Comparison of ENCODE assay signal across 29 mouse cellular contexts in genomic region chr4:128788108-128788507, GRCm38 (mm10). TPM values are rescaled to one million over a fixed set of nuclear protein-coding genes. Genes with fewer than 3 reads are reported as not detected.
"Had no signal": no experiment of that assay in that cellular context is flagged by ENCODE, and none has a peak within 500 bp of the region (broad histone marks: within the 10 kb centered on the region; RNA-seq: fewer than 3 reads in every experiment).

No protein-coding gene starts in this region.

- H3K27ac ChIP-seq: heart, adult 2 months; heart, embryonic 13.5 days; heart, embryonic 15.5 days; hindbrain, embryonic 13.5 days; hindbrain, embryonic 15.5 days; hindbrain, postnatal 0 days; kidney, embryonic 15.5 days; kidney, postnatal 0 days; limb, embryonic 10.5 days; limb, embryonic 12.5 days; liver, embryonic 13.5 days; liver, embryonic 15.5 days had no signal

- H3K4me3 ChIP-seq: heart, adult 2 months; heart, embryonic 13.5 days; heart, embryonic 15.5 days; hindbrain, embryonic 13.5 days; hindbrain, embryonic 15.5 days; kidney, embryonic 15.5 days; limb, embryonic 10.5 days; limb, embryonic 12.5 days; liver, embryonic 13.5 days; liver, embryonic 15.5 days had no signal

- H3K27me3 ChIP-seq: heart, embryonic 13.5 days; heart, embryonic 15.5 days; hindbrain, embryonic 13.5 days; hindbrain, embryonic 15.5 days; kidney, embryonic 15.5 days; limb, embryonic 12.5 days; liver, embryonic 13.5 days; liver, embryonic 15.5 days had no signal

- H3K9ac ChIP-seq: heart, embryonic 13.5 days; heart, embryonic 15.5 days; hindbrain, embryonic 13.5 days; hindbrain, embryonic 15.5 days; kidney, embryonic 15.5 days; limb, embryonic 12.5 days; liver, embryonic 13.5 days; liver, embryonic 15.5 days had no signal

- H3K4me2 ChIP-seq: heart, embryonic 11.5 days; heart, embryonic 13.5 days; heart, embryonic 15.5 days; hindbrain, embryonic 13.5 days; hindbrain, embryonic 15.5 days; kidney, embryonic 15.5 days; limb, embryonic 12.5 days; liver, embryonic 11.5 days; liver, embryonic 13.5 days; liver, embryonic 15.5 days had no signal

- ATAC-seq: hindbrain, postnatal 0 days; intestine, embryonic 16.5 days had no signal

- DNase-seq: gastrocnemius, postnatal 10 days; gastrocnemius, postnatal 25 days; heart, adult 2 months; heart, postnatal 14 days; heart, postnatal 36 days; kidney, adult 11 months; kidney, adult 2 months; kidney, adult 9 months; kidney, postnatal 14 days; kidney, postnatal 36 days; layer of hippocampus, adult 9-11 months; layer of hippocampus, postnatal 36 days; liver; liver, embryonic 13.5 days had no signal

- H3K4me1 ChIP-seq: heart, embryonic 15.5 days had no signal

- H3K9me3 ChIP-seq: heart, embryonic 13.5 days; heart, embryonic 15.5 days; hindbrain, embryonic 13.5 days; hindbrain, embryonic 15.5 days; kidney, embryonic 15.5 days; limb, embryonic 10.5 days; limb, embryonic 12.5 days; liver, embryonic 13.5 days; liver, embryonic 15.5 days had no signal

RNA-seq across cellular contexts. Expression of gene A3galt2, which starts 32.9 kb away (rescaled TPM):
- total RNA-seq: gastrocnemius, adult 18-20 months; hematopoietic stem cell, adult 5-6 weeks had no signal
- polyA plus RNA-seq: heart, embryonic 15.5 days; liver, embryonic 13.5 days; liver, embryonic 15.5 days had no signal
